Mouse (Mus musculus) midbrain, embryonic 12.5 days (tissue): ENCODE results near the gene St6galnac3. TPM values are rescaled to one million over a fixed set of nuclear protein-coding genes. Genes with fewer than 3 reads are reported as not detected.

ENCODE experiments used
- ATAC-seq: fragments of 200-750 bp; cut with Nextera tagmentation; 2 replicates; pipeline ENCODE4 v1.8.0; 2017; ENCODE audit warnings: low read depth, moderate TSS enrichment, moderate library complexity; ENCODE audit not compliant: low FRiP score
- H3K27ac ChIP-seq: fragments of 300-500 bp; sonication (generic); replicated peaks from 2 replicates; pipeline ENCODE4 v1.5.1; 2016; ENCODE audit warnings: mild to moderate bottlenecking
- H3K27me3 ChIP-seq: fragments of 300-500 bp; sonication (generic); 2 replicates; pipeline ENCODE4 v1.6.1; 2016; ENCODE audit warnings: mild to moderate bottlenecking
- H3K36me3 ChIP-seq: fragments of 300-500 bp; sonication (generic); 2 replicates; pipeline ENCODE4 v1.6.1; 2016
- H3K4me1 ChIP-seq: fragments of 300-500 bp; sonication (generic); 2 replicates; pipeline ENCODE4 v1.6.1; 2016
- H3K4me2 ChIP-seq: fragments of 300-500 bp; sonication (generic); replicated peaks from 2 replicates; pipeline ENCODE4 v1.6.1; 2016; ENCODE audit warnings: mild to moderate bottlenecking, moderate library complexity
- H3K4me3 ChIP-seq: fragments of 300-500 bp; sonication (generic); 2 replicates; pipeline ENCODE4 v1.5.1; 2016; ENCODE audit warnings: mild to moderate bottlenecking
- H3K9ac ChIP-seq: fragments of 300-500 bp; sonication (generic); replicated peaks from 2 replicates; pipeline ENCODE4 v1.6.1; 2016; ENCODE audit warnings: mild to moderate bottlenecking, moderate library complexity
- H3K9me3 ChIP-seq: fragments of 300-500 bp; sonication (generic); 2 replicates; pipeline ENCODE4 v1.6.1; 2016; ENCODE audit warnings: mild to moderate bottlenecking
- WGBS: fragments of 180-500 bp; shearing (Covaris S2); methylation state at CpG from one replicate; pipeline ENCODE4 v1.1.7; 2016; 5-methylcytosine and 5-hydroxymethylcytosine counted together
- polyA plus RNA-seq: library from polyadenylated mRNA; unstranded; fragments of >200 nt; fragmentation: Nextera tagmentation; extraction: Ambion mirVana; gene quantifications from 2 replicates; pipeline ENCODE4 v1.2.1, GENCODE M21; 2016

The St6galnac3 gene
- polyA plus RNA-seq, 1 experiment from 2014 or later = 28.5 TPM

DNA sequence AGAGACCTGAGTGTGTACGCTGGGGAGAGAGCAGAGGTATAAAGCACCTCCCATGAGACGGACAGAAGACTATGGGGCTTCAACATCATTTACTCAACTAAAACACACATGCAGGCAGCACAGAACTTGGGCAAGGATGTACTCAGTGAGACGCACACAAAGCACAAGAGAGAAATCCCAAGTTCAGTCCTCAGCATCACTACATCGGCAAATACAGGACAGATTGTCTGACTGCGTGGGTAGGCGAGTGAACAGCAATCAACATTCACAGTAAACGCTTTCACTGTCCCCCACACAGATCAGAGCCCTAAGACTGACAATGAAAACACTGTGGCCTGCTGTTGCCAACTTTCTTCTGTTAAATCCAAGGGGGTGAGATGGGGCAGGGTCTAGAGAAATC is 422.6 kb downstream of the St6galnac3 start:
- Histone ChIP-seq H3K4me3 (no peak overlapping the region), H3K9ac (no peak overlapping the region), H3K4me2 (no peak overlapping the region), H3K27me3 (no peaks in the 10 kb centered on the region), H3K4me1 (no peaks in the 10 kb centered on the region), H3K27ac (no peak overlapping the region), H3K9me3 (no peaks in the 10 kb centered on the region), H3K36me3 (no peaks in the 10 kb centered on the region)
- no peak for ATAC-seq
- WGBS = 93% methylated on average over 7 of the region's 7 CpGs

DNA sequence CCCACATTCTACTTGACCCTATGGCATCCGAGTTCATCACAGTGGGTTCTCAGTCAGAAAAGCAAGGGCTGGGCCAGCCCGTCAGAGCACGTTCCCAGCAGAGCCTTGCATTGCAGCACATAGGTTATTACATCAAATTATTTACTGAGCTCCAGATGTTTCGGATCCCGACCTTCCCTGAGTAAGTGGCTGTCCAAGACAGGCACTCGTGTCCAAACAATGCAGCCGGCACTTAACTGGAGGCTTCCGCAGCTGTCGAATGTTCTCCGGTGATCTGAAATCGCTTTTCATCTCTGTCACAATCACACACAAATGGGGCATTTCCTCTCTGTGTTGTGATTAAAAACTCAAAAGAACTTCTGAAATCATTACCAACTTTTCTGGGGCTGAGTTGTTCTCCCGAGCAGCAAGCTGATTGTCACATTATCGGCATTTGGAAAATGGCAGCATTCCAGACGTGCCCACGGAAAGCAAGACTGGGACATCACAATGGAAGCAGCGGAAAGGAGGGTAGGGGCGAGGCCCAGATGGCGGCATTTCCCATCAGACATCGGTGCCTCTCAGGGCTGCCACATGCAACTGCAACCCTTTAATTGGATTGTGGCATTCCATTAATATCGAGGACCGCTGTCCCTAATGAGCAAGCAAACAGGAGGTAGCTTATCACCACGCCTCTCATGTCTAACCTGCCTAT is 428.5 kb downstream of the St6galnac3 start:
- no peak overlapping the region for H3K27ac ChIP-seq
- H3K4me2 ChIP-seq = no peak overlapping the region
- 76% methylated on average over 22 of the region's 22 CpGs for WGBS
- H3K9ac ChIP-seq = no peak overlapping the region
- H3K9me3 ChIP-seq = no peaks in the 10 kb centered on the region
- ATAC-seq = peak; percentile 41; the same call in 1 of the 2 replicates
- no peaks in the 10 kb centered on the region for H3K36me3 ChIP-seq
- H3K27me3 ChIP-seq = no peaks in the 10 kb centered on the region
- H3K4me3 ChIP-seq = no peak overlapping the region
- H3K4me1 ChIP-seq = no peaks in the 10 kb centered on the region; the same call in 1 of the 2 replicates

DNA sequence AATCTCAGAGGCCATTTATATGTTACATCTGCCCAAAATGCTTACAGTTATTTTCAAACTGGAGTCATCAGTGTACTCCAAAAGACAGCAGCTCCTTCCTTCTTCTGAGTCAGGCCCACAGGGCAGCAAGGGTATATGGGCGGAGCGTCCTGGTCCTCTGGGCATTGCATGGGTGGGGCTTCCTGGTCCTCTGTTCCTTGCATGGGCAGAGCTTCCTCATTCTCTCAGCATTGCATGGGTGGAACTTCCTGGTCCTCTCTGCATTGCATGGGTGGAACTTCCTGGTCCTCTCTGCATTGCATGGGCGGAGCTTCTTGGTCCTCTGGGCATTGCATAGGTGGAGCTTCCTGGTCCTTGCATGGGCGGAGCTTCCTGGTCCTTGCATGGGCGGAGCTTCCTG is 432.1 kb downstream of the St6galnac3 start:
- no peaks in the 10 kb centered on the region; the same call in 1 of the 2 replicates for H3K4me1 ChIP-seq
- peaks cover 4% of the 10 kb centered on the region; the same call in 1 of the 2 replicates for H3K27me3 ChIP-seq
- H3K27ac ChIP-seq = no peak overlapping the region
- no peak for ATAC-seq
- no peaks in the 10 kb centered on the region for H3K36me3 ChIP-seq
- H3K9ac ChIP-seq = no peak overlapping the region
- no peak overlapping the region for H3K4me2 ChIP-seq
- H3K9me3 ChIP-seq = no peaks in the 10 kb centered on the region
- H3K4me3 ChIP-seq = no peak overlapping the region
- WGBS = 92% methylated on average over 5 of the region's 5 CpGs

DNA sequence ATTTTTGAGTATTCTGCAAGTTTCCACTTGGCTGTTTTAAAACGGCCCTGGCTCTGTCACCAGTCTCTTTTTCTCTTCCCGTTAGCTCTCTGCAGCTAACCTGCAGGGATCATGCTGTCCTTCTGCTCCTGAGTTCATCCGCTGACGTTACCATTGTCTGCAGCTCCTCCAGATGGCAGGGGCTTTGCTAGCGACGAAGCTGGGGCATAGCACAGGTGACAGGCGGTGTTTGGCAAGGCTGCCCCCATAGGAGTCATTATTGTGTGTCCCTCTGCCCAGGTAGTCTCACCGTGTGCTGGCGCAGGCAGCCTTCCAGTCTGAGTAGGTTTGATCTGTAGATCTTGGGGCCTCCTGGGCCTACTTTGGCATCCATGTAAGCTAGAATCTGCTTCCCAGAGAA is 432.6 kb downstream of the St6galnac3 start:
- Histone ChIP-seq H3K4me1 (no peaks in the 10 kb centered on the region; the same call in 1 of the 2 replicates), H3K9me3 (no peaks in the 10 kb centered on the region), H3K36me3 (no peaks in the 10 kb centered on the region), H3K4me2 (no peak overlapping the region), H3K27ac (no peak overlapping the region), H3K9ac (no peak overlapping the region), H3K27me3 (peaks cover 4% of the 10 kb centered on the region; the same call in 1 of the 2 replicates), H3K4me3 (no peak overlapping the region)
- 75% methylated on average over 9 of the region's 9 CpGs for WGBS
- ATAC-seq = no peak

DNA sequence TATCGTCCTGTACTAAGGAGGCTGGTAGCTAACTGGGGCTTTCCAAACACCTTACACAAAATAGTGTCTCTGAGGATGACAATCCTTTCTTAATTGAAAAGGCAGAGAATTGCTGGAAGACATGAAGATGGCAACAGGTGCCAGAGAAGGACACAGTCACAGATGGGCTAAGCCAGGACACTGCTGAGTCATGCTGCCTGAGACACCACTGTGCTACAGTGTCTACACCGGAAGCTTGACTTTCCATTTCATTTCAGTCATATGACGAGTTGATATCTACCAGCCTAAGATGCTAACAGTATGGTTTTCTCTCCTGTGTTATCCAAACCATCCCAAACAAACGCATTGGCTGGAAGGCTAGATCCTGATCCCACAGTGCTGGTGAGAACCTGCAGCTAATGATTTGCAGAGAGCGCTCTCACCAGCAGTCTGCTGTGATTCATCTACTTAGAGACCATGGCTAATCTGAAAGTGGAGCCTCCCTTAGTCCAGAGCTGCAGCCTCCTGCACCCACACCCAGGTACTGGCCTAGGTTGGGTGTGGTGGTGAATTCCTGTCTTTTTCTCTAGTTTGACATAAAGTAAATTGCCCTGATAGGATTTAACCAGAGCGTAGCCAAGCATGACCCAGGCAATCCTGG is 433.4 kb downstream of the St6galnac3 start:
- peaks cover 4% of the 10 kb centered on the region; the same call in 1 of the 2 replicates for H3K27me3 ChIP-seq
- ATAC-seq = peak; percentile 47; the same call in 1 of the 2 replicates
- no peak overlapping the region for H3K4me3 ChIP-seq
- no peaks in the 10 kb centered on the region for H3K9me3 ChIP-seq
- H3K9ac ChIP-seq = no peak overlapping the region
- H3K36me3 ChIP-seq = no peaks in the 10 kb centered on the region
- WGBS = 78% methylated on average over 6 of the region's 6 CpGs
- H3K27ac ChIP-seq = no peak overlapping the region
- H3K4me2 ChIP-seq = no peak overlapping the region
- H3K4me1 ChIP-seq = no peaks in the 10 kb centered on the region; the same call in 1 of the 2 replicates

DNA sequence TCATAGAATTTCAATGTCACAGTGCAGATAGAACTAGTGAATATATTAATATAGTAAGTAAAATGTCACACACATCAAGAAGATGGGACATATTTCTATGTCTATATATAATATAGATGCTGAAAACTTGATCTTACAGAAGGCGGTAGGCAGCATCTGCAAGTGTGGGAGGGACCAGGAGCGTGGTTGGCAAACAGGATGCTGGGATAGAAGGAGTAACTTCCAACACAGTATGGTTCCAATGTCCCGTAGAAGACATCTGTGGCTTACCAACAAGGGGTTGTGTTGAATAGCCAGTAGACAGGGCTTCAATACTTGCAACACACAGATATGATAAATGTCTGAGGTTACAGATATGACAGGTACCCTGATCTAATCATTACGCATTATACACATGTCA is 435.0 kb downstream of the St6galnac3 start:
- Histone ChIP-seq H3K4me2 (no peak overlapping the region), H3K4me3 (no peak overlapping the region), H3K9ac (no peak overlapping the region), H3K27me3 (peaks cover 4% of the 10 kb centered on the region; the same call in 1 of the 2 replicates), H3K4me1 (no peaks in the 10 kb centered on the region; the same call in 1 of the 2 replicates), H3K9me3 (no peaks in the 10 kb centered on the region), H3K36me3 (no peaks in the 10 kb centered on the region), H3K27ac (no peak overlapping the region)
- WGBS = 97% methylated on average over 4 of the region's 4 CpGs
- no peak for ATAC-seq

DNA sequence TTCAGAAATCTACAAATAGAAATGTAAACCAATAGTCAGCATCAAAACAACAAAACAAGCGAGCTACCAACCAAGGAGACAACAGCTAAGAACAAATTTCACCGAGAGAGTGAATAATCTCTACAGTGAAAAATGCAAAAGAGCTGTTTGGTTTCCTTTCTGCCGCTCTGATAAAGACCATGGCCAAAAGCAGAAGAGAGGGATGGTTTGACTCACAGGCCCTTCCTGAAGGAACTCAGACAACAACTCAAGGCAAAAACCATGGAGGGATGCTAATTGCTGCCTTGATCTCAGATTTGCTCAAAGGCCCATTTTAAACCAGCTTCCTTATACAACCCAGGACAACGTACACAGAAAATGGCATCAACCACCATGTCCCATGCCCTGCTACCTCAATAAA is 437.4 kb downstream of the St6galnac3 start:
- Histone ChIP-seq H3K4me2 (no peak overlapping the region), H3K4me1 (peaks cover 4% of the 10 kb centered on the region; the same call in 1 of the 2 replicates), H3K27ac (no peak overlapping the region), H3K36me3 (no peaks in the 10 kb centered on the region), H3K9me3 (no peaks in the 10 kb centered on the region), H3K27me3 (peaks cover 4% of the 10 kb centered on the region; the same call in 1 of the 2 replicates), H3K9ac (no peak overlapping the region), H3K4me3 (no peak overlapping the region)
- WGBS = 97% methylated on average over 4 of the region's 4 CpGs
- no peak for ATAC-seq

DNA sequence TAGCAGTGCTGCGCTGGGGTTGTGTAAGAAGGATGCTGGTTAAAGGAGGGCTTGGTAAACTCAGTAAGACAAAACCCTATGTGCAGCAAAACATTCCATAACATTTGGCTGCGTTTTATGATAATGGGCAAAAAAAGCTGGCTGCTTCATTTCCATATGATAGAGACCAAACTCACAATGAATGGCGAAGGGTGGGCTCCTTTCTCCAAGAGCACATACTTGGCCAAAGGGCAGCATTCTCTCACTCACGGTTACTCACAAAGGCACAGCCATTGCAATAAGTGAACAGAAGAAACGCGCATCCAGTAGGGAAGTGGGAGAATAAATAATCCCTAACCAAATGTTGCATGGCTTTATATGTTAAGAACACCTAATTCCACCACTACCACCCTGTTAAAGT is 437.9 kb downstream of the St6galnac3 start:
- H3K27me3 ChIP-seq = peaks cover 4% of the 10 kb centered on the region; the same call in 1 of the 2 replicates

DNA sequence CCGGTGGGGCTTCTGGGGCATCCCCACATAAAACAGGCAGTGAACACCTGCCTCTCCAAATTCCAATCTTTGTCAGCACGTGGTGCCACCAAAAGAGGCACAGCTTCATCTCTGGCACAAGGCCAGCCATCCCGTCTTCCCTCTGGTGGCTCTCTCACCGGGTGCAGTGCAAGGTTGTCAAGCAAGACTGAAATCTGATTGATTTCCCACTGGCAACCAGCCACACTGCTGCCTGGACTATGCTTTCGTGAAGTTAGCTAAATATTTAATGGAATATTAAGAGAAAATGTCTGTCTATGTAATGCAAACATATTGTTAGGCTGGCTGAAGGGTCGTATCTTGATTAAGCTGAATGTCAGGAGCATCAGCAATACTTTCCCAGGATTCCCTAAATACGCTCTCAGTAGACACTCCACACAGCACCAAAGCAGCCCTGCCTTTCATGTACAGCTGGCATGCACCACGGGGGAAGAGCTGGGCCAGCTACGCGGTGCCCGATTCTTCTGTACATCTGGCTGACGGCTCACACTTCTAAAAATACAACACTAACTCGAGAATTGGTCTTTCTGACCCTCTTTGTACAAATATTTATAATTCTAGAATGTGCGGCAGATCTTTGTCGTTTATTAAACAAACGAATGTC is 442.7 kb downstream of the St6galnac3 start:
- no peak for ATAC-seq
- Histone ChIP-seq H3K27ac (no peak overlapping the region), H3K36me3 (no peaks in the 10 kb centered on the region), H3K4me2 (no peak overlapping the region), H3K4me3 (no peak overlapping the region), H3K9ac (no peak overlapping the region), H3K9me3 (no peaks in the 10 kb centered on the region), H3K4me1 (peaks cover 25% of the 10 kb centered on the region), H3K27me3 (peaks cover 8% of the 10 kb centered on the region)
- WGBS = 79% methylated on average over 16 of the region's 16 CpGs

More for the DNA sequence above, 437.9 kb downstream of the St6galnac3 start:
- no peaks in the 10 kb centered on the region for H3K36me3 ChIP-seq
- no peak for ATAC-seq
- H3K9me3 ChIP-seq = no peaks in the 10 kb centered on the region
- WGBS = 71% methylated on average over 6 of the region's 6 CpGs
- H3K4me2 ChIP-seq = no peak overlapping the region
- no peak overlapping the region for H3K4me3 ChIP-seq
- no peak overlapping the region for H3K9ac ChIP-seq
- no peak overlapping the region for H3K27ac ChIP-seq
- peaks cover 9% of the 10 kb centered on the region; the same call in 1 of the 2 replicates for H3K4me1 ChIP-seq

DNA sequence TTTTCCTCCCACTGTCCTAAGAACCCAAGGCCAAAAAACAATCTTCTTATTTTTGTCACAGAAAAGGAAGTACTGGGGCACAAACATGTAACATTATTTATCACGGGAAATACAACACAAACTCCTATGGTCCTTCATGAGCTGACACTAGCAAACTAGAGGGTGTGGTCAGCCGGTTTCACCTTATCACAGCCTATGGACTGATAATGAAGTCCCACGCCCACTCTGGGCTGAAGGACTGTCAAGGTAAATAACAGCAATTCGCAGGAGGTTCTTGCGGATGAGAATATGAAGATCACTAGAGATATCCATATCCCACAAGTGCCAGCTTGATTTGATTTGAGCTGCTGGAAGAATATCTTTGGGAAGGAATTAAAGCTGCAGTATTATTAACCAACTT is 446.7 kb downstream of the St6galnac3 start:
- peaks cover 8% of the 10 kb centered on the region for H3K27me3 ChIP-seq
- no peak overlapping the region for H3K9ac ChIP-seq
- ATAC-seq = no peak
- WGBS = 86% methylated on average over 5 of the region's 5 CpGs
- peak overlapping the region; percentile 76; the same call in 1 of the 2 replicates for H3K27ac ChIP-seq
- no peak overlapping the region for H3K4me3 ChIP-seq
- no peaks in the 10 kb centered on the region for H3K36me3 ChIP-seq
- no peak overlapping the region for H3K4me2 ChIP-seq
- H3K4me1 ChIP-seq = peaks cover 37% of the 10 kb centered on the region
- H3K9me3 ChIP-seq = peaks cover 10% of the 10 kb centered on the region

DNA sequence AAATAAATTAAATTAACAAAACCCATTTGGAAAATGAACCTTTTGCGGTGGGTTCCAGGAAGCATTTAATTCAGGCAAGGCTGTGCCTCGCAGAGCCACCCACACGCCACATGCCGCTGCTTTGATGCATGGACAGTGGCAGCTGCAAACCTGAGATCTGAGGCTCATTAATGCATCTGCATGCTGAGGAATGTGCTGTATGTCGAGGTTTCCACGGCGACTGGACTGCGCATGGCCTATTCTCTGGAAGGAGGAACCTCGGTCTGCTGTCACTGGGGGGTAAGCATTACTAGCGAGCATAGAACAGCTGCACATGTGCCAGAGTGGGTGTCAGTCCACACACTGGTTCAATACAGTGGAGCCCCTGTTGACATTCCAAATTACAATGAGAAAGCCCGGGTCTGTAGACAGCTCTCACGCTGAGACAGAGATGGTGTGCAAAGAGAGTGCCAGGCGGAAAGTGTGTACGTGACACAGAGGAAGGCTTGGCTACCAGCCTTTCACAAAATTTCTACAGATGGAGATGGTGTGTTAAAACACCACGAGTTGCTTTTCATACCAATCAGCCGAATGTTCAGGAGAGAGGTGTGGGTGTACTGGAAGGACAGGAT is 447.5 kb downstream of the St6galnac3 start:
- 10% methylated on average over 16 of the region's 16 CpGs for WGBS
- ATAC-seq = peak; percentile 96
- no peak overlapping the region for H3K9ac ChIP-seq
- H3K27ac ChIP-seq = peak overlapping the region; percentile 76
- peaks cover 13% of the 10 kb centered on the region for H3K9me3 ChIP-seq
- no peaks in the 10 kb centered on the region for H3K36me3 ChIP-seq
- H3K27me3 ChIP-seq = peaks cover 8% of the 10 kb centered on the region
- peak overlapping the region; percentile 39 for H3K4me2 ChIP-seq
- H3K4me1 ChIP-seq = peaks cover 33% of the 10 kb centered on the region
- H3K4me3 ChIP-seq = no peak overlapping the region
